Comparison of ENCODE assay signal across 8 mouse cellular contexts in the genomic region with DNA sequence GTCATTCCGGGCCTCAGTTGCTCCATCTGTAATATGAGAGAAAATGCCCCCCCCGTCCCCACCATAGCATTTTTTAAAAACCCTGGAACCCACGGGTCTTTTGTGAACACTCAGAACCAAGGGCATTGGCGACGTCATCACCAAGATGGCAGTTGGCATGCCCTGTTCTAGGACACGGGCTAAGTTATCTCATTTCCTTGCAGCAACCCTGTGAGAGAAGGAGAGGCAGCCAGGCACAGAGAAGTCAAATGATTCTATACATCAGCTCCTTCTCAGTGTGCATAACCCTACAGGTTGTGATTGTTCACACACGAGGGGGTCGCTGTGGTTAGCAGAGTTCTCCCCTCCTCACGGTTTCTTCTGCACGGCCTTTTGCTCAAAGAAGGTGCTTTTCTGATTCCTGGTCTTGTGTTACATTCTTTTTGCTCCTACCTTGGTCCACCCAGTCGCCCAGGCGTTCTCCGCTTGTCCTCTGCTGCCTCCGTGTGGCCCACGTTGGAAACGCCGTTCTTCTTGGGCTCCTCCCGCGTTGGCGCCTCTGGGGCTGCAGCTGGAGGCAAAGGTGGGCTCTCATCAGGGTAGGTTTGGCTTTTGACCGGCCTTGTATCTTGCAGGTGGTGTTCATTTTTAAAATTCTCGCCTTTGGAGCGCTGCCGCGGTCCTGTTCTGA. TPM values are rescaled to one million over a fixed set of nuclear protein-coding genes. Genes with fewer than 3 reads are reported as not detected.
DNase-seq lines count a peak whose midpoint lies in the region; ATAC-seq and TF ChIP-seq lines count a peak whose summit lies in the region.

No protein-coding gene starts in this region.

- 14% methylated on average over 25 of the region's 25 CpGs for WGBS in limb, embryonic 12.5 days
- 17% methylated on average over 25 of the region's 25 CpGs for WGBS in midbrain, postnatal 0 days

- H3K4me3 ChIP-seq in limb, embryonic 12.5 days (replicated peaks), result no peak overlapping the region
- H3K4me3 ChIP-seq in midbrain, postnatal 0 days (ENCODE audit: low read depth, low read length), result peak overlapping the region; percentile 12; the same call in 1 of the 2 replicates

- peaks cover 23% of the 10 kb centered on the region for H3K27me3 ChIP-seq in limb, embryonic 12.5 days
- no peaks in the 10 kb centered on the region; the same call in 1 of the 2 replicates for H3K27me3 ChIP-seq in midbrain, postnatal 0 days (ENCODE audit: insufficient read depth, low read length)

- peak; percentile 54 for DNase-seq in gastrocnemius, adult 18-20 months (ENCODE audit: low spot score)
- no peak for DNase-seq in gastrocnemius, postnatal 25 days
- DNase-seq in embryo, embryonic 9.5 days (ENCODE audit: extremely low spot score), result peak; percentile 86
- peak; percentile 13 to 21 for DNase-seq in heart, adult 9 months (ENCODE audit: low spot score in 2 of 2)
- peak; percentile 71 for DNase-seq in kidney, adult 9 months
- DNase-seq in midbrain, postnatal 0 days (ENCODE audit: low spot score), result peak; percentile 76
- peak; percentile 35 to 62 for DNase-seq in spleen, postnatal 14 days (ENCODE audit: low spot score in 2 of 2)

- TF ChIP-seq CTCF in midbrain, postnatal 0 days (IDR thresholded peaks at IDR 0.05), result peak; percentile 96

- no peak overlapping the region for H3K27ac ChIP-seq in limb, embryonic 12.5 days
- peak overlapping the region; percentile 4; the same call in 1 of the 2 replicates for H3K27ac ChIP-seq in midbrain, postnatal 0 days (ENCODE audit: low read depth, low read length)

- peak; percentile 45; the same call in 1 of the 2 replicates for ATAC-seq in limb, embryonic 12.5 days (ENCODE audit: insufficient number of reproducible peaks, insufficient read depth, low FRiP score, low TSS enrichment, low read depth)
- ATAC-seq in midbrain, postnatal 0 days (ENCODE audit: low FRiP score), result peak; percentile 71

- H3K36me3 ChIP-seq in limb, embryonic 12.5 days, result no peaks in the 10 kb centered on the region
- H3K36me3 ChIP-seq in midbrain, postnatal 0 days (ENCODE audit: insufficient read depth, low read length), result no peaks in the 10 kb centered on the region

- no peaks in the 10 kb centered on the region for H3K4me1 ChIP-seq in limb, embryonic 12.5 days (replicated peaks)
- H3K4me1 ChIP-seq in midbrain, postnatal 0 days (ENCODE audit: insufficient read depth, low read length), result no peaks in the 10 kb centered on the region

- H3K4me2 ChIP-seq in limb, embryonic 12.5 days, result peak overlapping the region; percentile 39
- peak overlapping the region; percentile 38 for H3K4me2 ChIP-seq in midbrain, postnatal 0 days (ENCODE audit: low read depth, low read length, poor library complexity, severe bottlenecking)

- no peaks in the 10 kb centered on the region for H3K9me3 ChIP-seq in limb, embryonic 12.5 days
- H3K9me3 ChIP-seq in midbrain, postnatal 0 days (ENCODE audit: low read length), result no peaks in the 10 kb centered on the region

- H3K9ac ChIP-seq in limb, embryonic 12.5 days (replicated peaks), result no peak overlapping the region
- no peak overlapping the region for H3K9ac ChIP-seq in midbrain, postnatal 0 days (replicated peaks; ENCODE audit: low read length, poor library complexity, severe bottlenecking)

RNA-seq across cellular contexts. Expression of a gene that starts 44.2 kb away (rescaled TPM):
- under 1 TPM; 0.07 TPM for total RNA-seq in gastrocnemius, adult 18-20 months (2021)
- not detected for total RNA-seq in gastrocnemius, postnatal 25 days (2021)
- 0.26 and 0.35 TPM in 2 replicates for polyA plus RNA-seq in limb, embryonic 12.5 days (2016; fragmentation: Nextera tagmentation; extraction: Ambion mirVana)
- total RNA-seq in midbrain, postnatal 0 days (2014; rRNA removed), result 1.4 and 3.7 TPM in 2 replicates
- 0.43 and 0.44 TPM in 2 replicates for polyA plus RNA-seq in midbrain, postnatal 0 days (2015; fragmentation: Nextera tagmentation; extraction: Ambion mirVana)
